Mouse (Mus musculus): Measurements from ENCODE around the gene Trak1. TPM values are rescaled to one million over a fixed set of nuclear protein-coding genes. Genes with fewer than 3 reads are reported as not detected.

The Trak1 gene
- polyA plus RNA-seq, 1 experiment from 2014 or later, result 20.8 TPM

- 73% methylated on average over 11 of the region's 11 CpGs for WGBS
- Histone ChIP-seq H3K36me3 (ENCODE audit: insufficient read depth) (no peaks in the 10 kb centered on the region), H3K9ac (no peak overlapping the region; the same call in 1 of the 2 replicates), H3K27me3 (ENCODE audit: insufficient read depth, low read length) (peaks cover 46% of the 10 kb centered on the region), H3K4me1 (ENCODE audit: insufficient read depth) (no peaks in the 10 kb centered on the region), H3K4me2 (no peak overlapping the region), H3K9me3 (ENCODE audit: low read depth, low read length) (no peaks in the 10 kb centered on the region), H3K4me3 (ENCODE audit: low read depth, low read length) (no peak overlapping the region), H3K27ac (ENCODE audit: low read depth) (no peak overlapping the region)
- DNase-seq, result no peak
- no peak for ATAC-seq (ENCODE audit: insufficient read depth)
- TF ChIP-seq CTCF (IDR thresholded peaks at IDR 0.05; ENCODE audit: low read depth), result no peak
Measured at GRCm38 (mm10) chr9:121491592-121492240, 194.4 kb downstream of the Trak1 start.

- Histone ChIP-seq H3K36me3 (ENCODE audit: insufficient read depth) (no peaks in the 10 kb centered on the region), H3K27me3 (ENCODE audit: insufficient read depth, low read length) (peaks cover 49% of the 10 kb centered on the region), H3K4me2 (peak overlapping the region; percentile 51), H3K9ac (no peak overlapping the region), H3K9me3 (ENCODE audit: low read depth, low read length) (no peaks in the 10 kb centered on the region), H3K27ac (ENCODE audit: low read depth) (no peak overlapping the region), H3K4me1 (ENCODE audit: insufficient read depth) (no peaks in the 10 kb centered on the region), H3K4me3 (ENCODE audit: low read depth, low read length) (peak overlapping the region; percentile 23)
- WGBS, result 2% methylated on average over 48 of the region's 48 CpGs
- DNase-seq, result peak; percentile 32
- no peak for TF ChIP-seq CTCF (IDR thresholded peaks at IDR 0.05; ENCODE audit: low read depth)
- peak; percentile 29; the same call in 1 of the 2 replicates for ATAC-seq (ENCODE audit: insufficient read depth)
Measured at GRCm38 (mm10) chr9:121494006-121494767, 196.9 kb downstream of the Trak1 start.

DNA sequence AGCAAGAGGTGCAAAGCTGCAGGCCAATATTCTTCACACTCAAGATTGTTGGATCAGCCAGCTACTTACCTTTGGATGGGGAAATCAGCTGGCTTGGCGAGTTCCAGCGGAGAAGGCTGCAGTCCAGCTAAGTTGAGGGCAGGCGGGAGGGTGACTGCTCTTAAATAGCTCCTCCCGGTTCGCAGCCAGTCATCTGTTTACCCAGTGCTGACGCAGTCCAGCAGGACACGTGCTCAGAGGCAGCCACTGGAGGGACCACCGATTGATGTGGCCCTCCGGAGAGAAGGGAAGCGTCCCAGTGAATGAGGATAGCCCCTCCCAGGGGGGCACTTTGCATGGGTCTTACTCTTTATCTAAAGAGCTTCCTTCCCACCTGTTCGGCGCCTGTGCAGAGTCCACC is 198.2 kb downstream of the Trak1 start, which contains the start of gene Cck:
TSS of gene Cck (minus strand) at position 166 of the 400 bp plus-strand sequence.
- ATAC-seq (ENCODE audit: insufficient read depth) (peak; percentile 83; the same call in 1 of the 2 replicates), DNase-seq (peak; percentile 71)
- no peak for TF ChIP-seq CTCF (IDR thresholded peaks at IDR 0.05; ENCODE audit: low read depth)
- Histone ChIP-seq H3K36me3 (ENCODE audit: insufficient read depth) (no peaks in the 10 kb centered on the region), H3K4me3 (ENCODE audit: low read depth, low read length) (peak within 1 kb of the TSS; percentile 23), H3K27me3 (ENCODE audit: insufficient read depth, low read length) (peaks cover 49% of the 10 kb centered on the region), H3K27ac (ENCODE audit: low read depth) (no peak within 1 kb of the TSS), H3K4me1 (ENCODE audit: insufficient read depth) (no peaks in the 10 kb centered on the region), H3K4me2 (peak within 1 kb of the TSS; percentile 51), H3K9ac (no peak within 1 kb of the TSS), H3K9me3 (ENCODE audit: low read depth, low read length) (no peaks in the 10 kb centered on the region)
- WGBS, result 1% methylated on average over 12 of the region's 12 CpGs

GRCm38 (mm10) chr9:121496102-121496501 is 198.8 kb downstream of the Trak1 start:
- Histone ChIP-seq H3K4me2 (no peak overlapping the region), H3K27ac (ENCODE audit: low read depth) (no peak overlapping the region), H3K27me3 (ENCODE audit: insufficient read depth, low read length) (peaks cover 49% of the 10 kb centered on the region), H3K36me3 (ENCODE audit: insufficient read depth) (no peaks in the 10 kb centered on the region), H3K9me3 (ENCODE audit: low read depth, low read length) (no peaks in the 10 kb centered on the region), H3K4me3 (ENCODE audit: low read depth, low read length) (no peak overlapping the region), H3K9ac (no peak overlapping the region), H3K4me1 (ENCODE audit: insufficient read depth) (no peaks in the 10 kb centered on the region)
- DNase-seq, result no peak
- no peak for TF ChIP-seq CTCF (IDR thresholded peaks at IDR 0.05; ENCODE audit: low read depth)
- WGBS, result 21% methylated on average over 10 of the region's 10 CpGs
- no peak for ATAC-seq (ENCODE audit: insufficient read depth)

- WGBS, result 87% methylated on average over 8 of the region's 8 CpGs
- H3K4me2 ChIP-seq, result no peak overlapping the region
Measured at GRCm38 (mm10) chr9:121505346-121505745, 208.0 kb downstream of the Trak1 start.

GRCm38 (mm10) chr9:121506478-121507180 is 209.3 kb downstream of the Trak1 start:
- no peak for TF ChIP-seq CTCF (IDR thresholded peaks at IDR 0.05; ENCODE audit: low read depth)
- no peak for DNase-seq
- H3K4me2 ChIP-seq, result no peak overlapping the region
- no peaks in the 10 kb centered on the region for H3K9me3 ChIP-seq (ENCODE audit: low read depth, low read length)
- WGBS, result 60% methylated on average over 8 of the region's 8 CpGs
- no peaks in the 10 kb centered on the region for H3K4me1 ChIP-seq (ENCODE audit: insufficient read depth)
- no peaks in the 10 kb centered on the region for H3K27me3 ChIP-seq (ENCODE audit: insufficient read depth, low read length)
- H3K9ac ChIP-seq, result no peak overlapping the region
- no peak overlapping the region for H3K4me3 ChIP-seq (ENCODE audit: low read depth, low read length)
- no peaks in the 10 kb centered on the region for H3K36me3 ChIP-seq (ENCODE audit: insufficient read depth)
- no peak for ATAC-seq (ENCODE audit: insufficient read depth)
- no peak overlapping the region for H3K27ac ChIP-seq (ENCODE audit: low read depth)

More at GRCm38 (mm10) chr9:121505346-121505745, 208.0 kb downstream of the Trak1 start:
- Histone ChIP-seq H3K9ac (no peak overlapping the region), H3K27ac (ENCODE audit: low read depth) (no peak overlapping the region), H3K27me3 (ENCODE audit: insufficient read depth, low read length) (no peaks in the 10 kb centered on the region), H3K4me3 (ENCODE audit: low read depth, low read length) (no peak overlapping the region), H3K36me3 (ENCODE audit: insufficient read depth) (no peaks in the 10 kb centered on the region), H3K9me3 (ENCODE audit: low read depth, low read length) (no peaks in the 10 kb centered on the region), H3K4me1 (ENCODE audit: insufficient read depth) (no peaks in the 10 kb centered on the region)
- DNase-seq, result no peak
- ATAC-seq (ENCODE audit: insufficient read depth), result no peak
- no peak for TF ChIP-seq CTCF (IDR thresholded peaks at IDR 0.05; ENCODE audit: low read depth)

DNA sequence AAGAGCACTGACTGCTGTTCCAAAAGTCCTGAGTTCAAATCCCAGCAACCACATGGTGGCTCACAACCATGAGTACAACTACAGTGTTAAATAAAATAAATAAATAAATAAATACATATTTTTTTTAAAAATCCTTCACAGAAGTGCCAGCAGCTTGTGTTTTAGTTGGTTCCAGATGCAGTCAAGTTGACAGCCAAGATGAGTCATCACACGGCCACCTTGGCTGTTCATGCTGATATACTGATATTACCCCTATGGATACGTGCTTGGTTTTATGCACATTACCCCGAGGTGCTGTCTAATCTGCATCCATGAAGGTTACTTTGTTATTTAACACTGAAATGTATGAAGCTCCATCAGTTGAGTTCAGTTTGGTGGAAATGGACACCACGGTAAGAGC is 214.6 kb downstream of the Trak1 start:
- Histone ChIP-seq H3K9ac (no peak overlapping the region), H3K27me3 (ENCODE audit: insufficient read depth, low read length) (no peaks in the 10 kb centered on the region), H3K4me3 (ENCODE audit: low read depth, low read length) (no peak overlapping the region), H3K27ac (ENCODE audit: low read depth) (no peak overlapping the region), H3K4me1 (ENCODE audit: insufficient read depth) (no peaks in the 10 kb centered on the region), H3K36me3 (ENCODE audit: insufficient read depth) (no peaks in the 10 kb centered on the region), H3K9me3 (ENCODE audit: low read depth, low read length) (no peaks in the 10 kb centered on the region), H3K4me2 (no peak overlapping the region)
- ATAC-seq (ENCODE audit: insufficient read depth) (no peak), DNase-seq (no peak)
- no peak for TF ChIP-seq CTCF (IDR thresholded peaks at IDR 0.05; ENCODE audit: low read depth)
- WGBS, result 81% methylated on average over 4 of the region's 4 CpGs

All from lung, embryonic 14.5 days (tissue).